Mouse (Mus musculus) inflammation-experienced regulatory T-cells (primary cell): ENCODE results near the gene Il31. TPM values are rescaled to one million over a fixed set of nuclear protein-coding genes. Genes with fewer than 3 reads are reported as not detected.

Experiments used
- polyA plus RNA-seq, 2 experiments: library from polyadenylated mRNA; unstranded; fragments of 100-300 nt; shearing (Covaris generic); gene quantifications; one replicate each; pipeline ENCODE4 v1.2.1; 2017

Gene Il31
- polyA plus RNA-seq = not detected

DNA sequence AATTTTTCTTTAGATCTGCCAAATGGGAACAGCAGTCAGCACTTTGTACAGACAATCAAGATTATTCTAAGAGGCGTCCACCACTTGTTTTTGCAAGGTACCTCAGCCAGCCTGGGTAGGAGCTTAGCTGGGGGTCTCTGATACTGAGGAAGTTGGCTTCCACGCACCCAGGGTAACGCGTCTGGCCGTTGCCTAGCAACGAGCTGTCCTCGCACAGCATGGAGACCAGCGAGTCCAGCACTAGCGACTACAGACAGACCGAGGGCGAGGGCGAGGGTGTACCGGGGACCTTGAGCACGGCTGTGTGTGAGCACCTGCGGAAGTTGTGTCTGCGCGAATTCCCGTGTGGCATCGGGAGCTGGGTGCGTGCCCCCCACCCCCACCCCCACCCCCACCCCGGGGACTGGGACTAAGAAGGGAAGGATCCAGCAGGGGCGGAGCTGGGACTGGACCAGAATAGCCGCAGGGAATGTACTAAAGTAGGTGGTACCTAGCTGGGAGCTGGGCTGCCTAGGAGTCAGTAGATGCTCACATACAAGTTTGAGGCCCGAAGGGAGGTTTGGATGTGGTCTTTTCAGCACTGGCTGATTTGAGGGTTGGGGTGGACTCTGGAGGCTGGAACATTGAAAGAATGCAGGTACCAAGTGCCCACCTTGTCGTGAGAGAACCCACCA, at the start of gene Il31, which contains the start of gene Lrrc43:
Gene Il31, minus strand, starts transcription at position 378 of the 674 bp plus-strand sequence.
Gene Lrrc43, plus strand, starts transcription at position 194 of the 674 bp plus-strand sequence.

GRCm38 (mm10) chr5:123525281-123525680, 36.0 kb upstream of the Il31 start, which contains the start of gene Gm49027:
Gene Gm49027 (minus strand): TSS chr5:123525488.

DNA sequence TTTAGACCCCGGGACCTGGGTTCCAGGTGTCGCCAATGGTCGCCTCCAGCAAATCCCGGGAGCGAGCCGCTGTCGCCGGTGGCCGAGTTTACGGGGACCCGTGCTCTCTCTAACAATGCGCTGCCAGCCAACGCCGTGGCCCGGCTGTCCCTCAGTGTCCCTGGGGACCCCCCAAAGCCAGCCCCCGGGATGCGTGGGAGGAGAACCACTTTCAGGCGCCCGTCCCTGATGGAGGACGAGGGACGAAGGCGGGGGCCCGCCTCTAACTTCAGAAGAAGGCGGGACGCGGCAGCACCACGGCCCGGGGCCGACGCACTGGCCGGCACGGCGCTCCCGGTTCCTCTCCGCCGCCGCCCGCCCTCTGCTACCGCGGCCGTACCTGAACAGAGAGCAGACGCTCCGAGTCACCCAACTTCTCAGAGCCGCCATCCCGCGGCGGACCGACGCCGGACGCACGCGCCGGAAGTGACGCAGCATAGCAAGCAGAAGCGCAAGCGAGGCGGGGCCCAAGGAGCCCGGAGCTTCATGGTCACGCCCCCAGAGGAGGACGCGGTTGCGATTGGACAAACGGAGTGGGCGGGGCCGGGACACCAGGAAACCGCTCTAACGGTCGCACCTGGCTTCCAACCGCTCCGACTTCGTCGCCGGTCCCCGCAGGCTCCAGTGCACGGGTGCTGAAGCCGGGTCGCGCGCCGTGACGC, 34.6 kb upstream of the Il31 start, which contains the start of gene Diablo:
Gene Diablo, minus strand, starts transcription at position 485 of the 701 bp plus-strand sequence.

GRCm38 (mm10) chr5:123510160-123510559, 20.9 kb upstream of the Il31 start, which contains the start of gene B3gnt4:
Gene B3gnt4 (plus strand): TSS chr5:123510460.

Other genes starting within 250 kb of the Il31 start
- gene Wdr66, start 237.4 kb downstream of the Il31 start, polyA plus RNA-seq = 1 to 10 TPM; 1.8 to 3.1 TPM
- gene Bcl7a, start 145.7 kb downstream of the Il31 start, polyA plus RNA-seq = 1 to 10 TPM; 6.6 to 7.8 TPM
- 10 to 100 TPM; 62.4 to 64.5 TPM for gene Mlxip, start 94.7 kb downstream of the Il31 start, polyA plus RNA-seq
- not detected for gene Lrrc43, start 184 bp downstream of the Il31 start, polyA plus RNA-seq
- gene B3gnt4, start 21.0 kb upstream of the Il31 start, polyA plus RNA-seq = under 1 TPM in 1 of 2 experiments, not detected in 1; 0.20 TPM
- 100 to 1,000 TPM; 102 to 113 TPM for gene Diablo, start 34.7 kb upstream of the Il31 start, polyA plus RNA-seq
- gene Gm49027, start 36.0 kb upstream of the Il31 start, polyA plus RNA-seq = under 1 TPM in 1 of 2 experiments, not detected in 1; 0.19 TPM
- gene Vps33a, start 83.5 kb upstream of the Il31 start, polyA plus RNA-seq = 10 to 100 TPM; 36.7 to 38.3 TPM
- 100 to 1,000 TPM in 1 of 2 experiments, 10 to 100 TPM in 1; 88.3 to 119 TPM for gene Clip1, start 195.1 kb upstream of the Il31 start, polyA plus RNA-seq
- 100 to 1,000 TPM in 1 of 2 experiments, 10 to 100 TPM in 1; 92.3 to 117 TPM for gene Zcchc8, start 231.6 kb upstream of the Il31 start, polyA plus RNA-seq